Mouse (Mus musculus): ENCODE measurements at regions not wholly inside any gene's neighbourhood (a gene's known extent, or its start where the extent isn't known, plus 50 kb on each side); places are given as distances from the start of the nearest gene placed in this dataset.
A peak's percentile ranks its signal among the peaks of the same experiment; 100 is the strongest.
"Not testable (repeated sequence)": the region's sequence is repeated elsewhere in the genome, so short reads cannot be mapped to it uniquely, and the experiment has no call there.

- no peak for DNase-seq
These were observed 128.9 kb upstream of the Gm527 start for GRCm38 (mm10) chr12:64788761-64789160.

GRCm38 (mm10) chr12:64808492-64808891 lies 109.2 kb upstream of the Gm527 start:
- not testable (repeated sequence) for DNase-seq

DNA sequence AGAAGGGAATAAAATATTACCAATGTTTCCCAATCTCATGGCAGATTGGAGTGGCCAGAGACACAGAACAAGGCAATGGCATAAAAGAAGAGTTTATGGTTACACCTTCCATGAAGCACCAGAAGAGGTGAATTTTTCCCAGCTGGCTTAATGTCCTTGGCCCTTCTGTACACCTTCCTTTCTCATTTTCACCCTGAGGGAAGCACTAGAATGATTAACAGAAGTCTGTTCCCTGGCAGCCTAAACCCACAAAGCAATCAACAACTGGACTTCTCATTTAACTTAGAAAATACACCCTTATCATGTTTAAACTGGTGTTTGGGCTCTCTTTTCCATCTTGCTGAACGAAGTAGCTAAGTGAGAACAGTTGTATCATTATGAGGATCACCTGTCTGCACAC lies 107.6 kb upstream of the Gm527 start:
- no peak for DNase-seq

- no peak for DNase-seq
These were observed 101.8 kb upstream of the Gm527 start for GRCm38 (mm10) chr12:64815871-64816270.

GRCm38 (mm10) chr12:64817056-64817810 lies 100.5 kb upstream of the Gm527 start:
- peak; percentile 2 to 29 for DNase-seq

DNA sequence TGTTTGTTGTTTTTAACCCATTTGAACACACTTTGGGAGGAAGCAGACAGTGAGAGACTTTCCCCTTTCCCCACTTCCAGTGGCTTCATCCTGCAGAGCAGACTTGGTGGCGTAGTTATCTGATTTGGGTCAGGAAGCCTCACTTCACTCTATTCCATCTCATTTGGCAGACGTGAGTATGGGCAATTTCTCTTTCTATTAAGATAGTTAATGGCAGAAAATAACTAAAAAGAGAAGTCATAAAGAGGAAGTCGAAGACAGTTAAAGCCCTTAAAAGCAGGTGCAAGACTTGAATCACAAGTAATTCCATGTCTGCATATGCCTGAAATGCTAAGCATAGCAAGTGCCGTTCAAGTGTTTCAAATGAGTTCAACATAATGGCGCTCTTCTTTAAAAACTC lies 97.0 kb upstream of the Gm527 start:
- no peak for DNase-seq

DNA sequence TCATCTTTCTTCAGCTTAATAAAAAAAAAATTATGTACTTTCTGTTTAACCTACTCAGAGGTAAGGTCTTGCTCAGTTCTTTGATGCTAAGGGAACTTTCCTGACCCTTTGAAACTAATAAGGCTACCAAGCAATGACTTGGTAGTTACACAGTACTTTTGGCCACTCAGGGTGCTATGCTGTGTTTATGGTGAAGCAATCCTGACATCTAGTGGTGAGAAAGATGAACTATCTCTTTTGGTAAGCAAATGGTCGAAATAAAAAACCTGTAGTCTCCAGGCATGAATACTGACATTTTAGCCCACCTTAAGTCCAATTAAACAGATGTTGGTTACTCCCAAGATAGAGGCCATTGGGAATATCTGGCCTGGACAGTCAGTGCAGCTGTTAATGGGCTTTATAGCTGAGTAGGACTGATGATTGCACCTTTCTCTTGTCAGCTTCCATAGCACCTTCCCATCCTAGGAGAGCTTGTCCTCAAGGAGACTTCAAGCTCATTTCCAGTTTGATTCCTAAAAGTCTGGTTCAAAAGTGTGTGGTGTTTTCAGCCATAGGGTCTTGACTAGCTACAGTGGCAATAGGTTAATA lies 88.0 kb upstream of the Gm527 start:
- no peak for DNase-seq

GRCm38 (mm10) chr12:64832313-64833151 lies 85.2 kb upstream of the Gm527 start:
- no peak for DNase-seq

DNA sequence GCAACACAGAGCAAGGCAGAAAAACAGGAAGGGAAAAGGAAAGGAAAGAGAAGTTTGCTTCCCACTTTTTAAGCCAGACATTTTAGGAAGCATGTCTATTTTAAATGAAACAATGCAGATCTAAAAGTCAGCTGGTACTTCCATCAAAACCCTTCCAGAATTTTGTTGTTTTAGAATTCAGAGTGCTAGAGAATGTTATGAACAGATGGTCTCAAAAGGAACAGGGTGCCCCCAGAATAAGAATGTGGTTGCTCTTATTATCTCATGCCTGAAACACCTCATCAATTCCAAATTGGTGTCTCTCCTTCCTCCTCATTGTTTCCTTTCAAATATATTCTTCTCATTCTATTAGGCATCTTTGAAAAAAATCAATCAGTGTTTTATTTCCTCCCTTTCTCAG lies 60.0 kb upstream of the Gm527 start:
- no peak for DNase-seq
